Comparison of ENCODE assay signal across 10 mouse cellular contexts in genomic region chr5:70842192-70843095, GRCm38 (mm10). TPM values are rescaled to one million over a fixed set of nuclear protein-coding genes. Genes with fewer than 3 reads are reported as not detected.
A peak's percentile ranks its signal among the peaks of the same experiment; 100 is the strongest.
DNase-seq lines count a peak whose midpoint lies in the region; ATAC-seq lines count a peak whose summit lies in the region.
"Had no signal": no experiment of that assay in that cellular context is flagged by ENCODE, and none has a peak within 500 bp of the region (broad histone marks: within the 10 kb centered on the region; RNA-seq: fewer than 3 reads in every experiment).

Gene Gabrg1, minus strand, starts transcription at chr5:70842617.

- WGBS in heart, embryonic 15.5 days = 6% methylated on average over 19 of the region's 19 CpGs
- under 1% methylated on average over 19 of the region's 19 CpGs for WGBS in neural tube, embryonic 14.5 days

- H3K27ac ChIP-seq in heart, embryonic 15.5 days = no peak within 1 kb of the TSS
- peak within 1 kb of the TSS; percentile 45; the same call in 1 of the 2 replicates for H3K27ac ChIP-seq in neural tube, embryonic 14.5 days (ENCODE audit: low read depth, low read length)

- H3K9me3 ChIP-seq in heart, embryonic 15.5 days (replicated peaks) = no peaks in the 10 kb centered on the region
- no peaks in the 10 kb centered on the region for H3K9me3 ChIP-seq in neural tube, embryonic 14.5 days (ENCODE audit: control insufficient read depth, low read length)

- no peak within 1 kb of the TSS for H3K9ac ChIP-seq in heart, embryonic 15.5 days
- H3K9ac ChIP-seq in neural tube, embryonic 14.5 days (replicated peaks; ENCODE audit: low read depth, low read length) = peak within 1 kb of the TSS; percentile 29; the same call in 1 of the 2 replicates

- no peak for ATAC-seq in heart, embryonic 15.5 days (replicated peaks; ENCODE audit: insufficient number of reproducible peaks, insufficient read depth, low FRiP score, low read depth)
- ATAC-seq in frontal cortex, adult (ENCODE audit: low TSS enrichment) = peak; percentile 97
- peak; percentile 96 for ATAC-seq in neural tube, embryonic 14.5 days (ENCODE audit: low read depth)

- H3K36me3 ChIP-seq in heart, embryonic 15.5 days = no peaks in the 10 kb centered on the region
- no peaks in the 10 kb centered on the region for H3K36me3 ChIP-seq in neural tube, embryonic 14.5 days (ENCODE audit: control insufficient read depth, insufficient read depth, low read length)
- H3K36me3 ChIP-seq: G1E had no signal

- no peaks in the 10 kb centered on the region for H3K4me1 ChIP-seq in heart, embryonic 15.5 days (replicated peaks)
- 0 out of 2 replicates have a peak, but pooled peaks cover 2% of the 10 kb centered on the region for H3K4me1 ChIP-seq in neural tube, embryonic 14.5 days (ENCODE audit: control insufficient read depth, insufficient read depth, low read length)

- H3K27me3 ChIP-seq in heart, embryonic 15.5 days = no peaks in the 10 kb centered on the region
- H3K27me3 ChIP-seq in neural tube, embryonic 14.5 days (ENCODE audit: control insufficient read depth, insufficient read depth, low read length) = no peaks in the 10 kb centered on the region

- no peak for DNase-seq in heart, adult 18-20 months
- DNase-seq in cerebellum, adult 9-10 months = peak; percentile 11
- DNase-seq in left cerebral cortex, adult 11 months (ENCODE audit: low spot score) = peak; percentile 74
- no peak for DNase-seq in spleen, adult 12 weeks (ENCODE audit: low spot score)
- DNase-seq in spleen, postnatal 4 days (ENCODE audit: low spot score in 2 of 2) = no peak

- H3K4me3 ChIP-seq in heart, embryonic 15.5 days = peak within 1 kb of the TSS; percentile 25
- peak within 1 kb of the TSS; percentile 42 for H3K4me3 ChIP-seq in neural tube, embryonic 14.5 days (ENCODE audit: low read depth, low read length)

- peak within 1 kb of the TSS; percentile 45 for H3K4me2 ChIP-seq in heart, embryonic 15.5 days
- peak within 1 kb of the TSS; percentile 82 for H3K4me2 ChIP-seq in neural tube, embryonic 14.5 days (ENCODE audit: low read depth, low read length)

RNA-seq across cellular contexts. Expression of gene Gabrg1, which starts in this region (rescaled TPM):
- polyA plus RNA-seq in heart, embryonic 15.5 days (2015; fragmentation: Nextera tagmentation; extraction: Ambion mirVana) = not detected in 2 replicates
- not detected for total RNA-seq in heart, adult 18-20 months (2021)
- 17.8 and 23.4 TPM in 2 replicates for polyA plus RNA-seq in neural tube, embryonic 14.5 days (2014; fragmentation: Nextera tagmentation; extraction: Ambion mirVana)
- polyA plus RNA-seq: G1E; large intestine, adult 2 months had no signal

Comparison
In these comparisons a context has a peak if more than half of its experiments do, and no peak if none do; other contexts are left out.
1. RNA of gene Gabrg1 (polyA plus RNA-seq): 17.8 to 23.4 TPM in neural tube, embryonic 14.5 days; not detected in heart, embryonic 15.5 days; every median in the first group is over 10 times any median in the second.
2. DNase-seq: peak in cerebellum, adult 9-10 months (single experiment) and left cerebral cortex, adult 11 months (single experiment); none in heart, adult 18-20 months (0 of 2), spleen, adult 12 weeks (single experiment) and spleen, postnatal 4 days (0 of 2).